Mouse (Mus musculus) hindlimb bud, embryonic 11.5 days (tissue): ENCODE results near the gene Mbtd1.
"Not testable (repeated sequence)": the region's sequence is repeated elsewhere in the genome, so short reads cannot be mapped to it uniquely, and the experiment has no call there.

Source experiments
- DNase-seq: peaks from one replicate; pipeline ENCODE4 v3.0.0-alpha.2; 2012; ENCODE audit warnings: low read depth, low spot score; ENCODE audit errors: extremely low spot score

Gene Mbtd1

DNA sequence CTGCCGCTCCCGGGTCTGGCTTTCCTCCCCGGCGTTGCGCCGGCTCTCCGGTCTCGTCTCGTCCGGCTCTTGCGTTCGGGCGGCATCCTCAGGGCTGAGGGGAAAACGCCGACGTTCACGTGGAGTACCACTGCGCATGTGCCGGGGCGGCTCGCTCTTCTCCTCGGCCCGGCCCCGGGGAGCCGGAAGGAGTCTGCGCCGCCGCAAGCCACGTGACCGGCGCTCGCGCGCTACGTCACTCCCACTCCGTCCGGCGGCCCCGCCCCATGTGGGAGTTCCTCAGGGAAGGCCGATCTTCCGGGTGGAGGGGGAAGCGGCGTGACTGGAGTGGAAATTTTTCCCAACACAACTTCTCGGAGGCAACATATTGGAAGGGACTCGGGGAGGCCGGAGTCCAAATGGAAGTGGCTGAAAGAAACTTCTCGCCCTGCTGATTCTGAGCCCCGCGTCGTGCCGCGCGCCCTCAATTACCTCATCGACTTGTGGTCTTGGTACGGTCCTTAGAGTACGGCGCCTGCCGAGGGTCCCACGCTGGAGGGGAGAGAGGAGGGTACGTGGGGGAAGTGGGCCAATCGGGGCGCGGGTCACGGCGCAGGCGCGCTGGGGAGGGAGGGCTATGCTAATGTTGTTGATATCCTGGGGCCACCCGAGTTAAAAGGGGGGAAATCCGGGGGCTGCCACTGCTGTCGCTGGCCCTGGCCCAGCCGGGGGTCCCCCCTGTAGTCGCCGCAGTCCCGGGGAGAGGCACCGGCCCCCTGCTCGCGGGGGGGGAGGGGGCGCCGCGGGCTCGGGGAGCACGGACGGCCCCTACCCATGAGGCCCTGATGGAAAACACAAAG lies at the start of gene Mbtd1, which contains the start of gene Utp18:
Mbtd1 (plus strand) TSS at position 281 of the 839 bp plus-strand sequence.
Utp18 (minus strand) TSS at position 195 of the 839 bp plus-strand sequence.
- peak; percentile 88 for DNase-seq

DNA sequence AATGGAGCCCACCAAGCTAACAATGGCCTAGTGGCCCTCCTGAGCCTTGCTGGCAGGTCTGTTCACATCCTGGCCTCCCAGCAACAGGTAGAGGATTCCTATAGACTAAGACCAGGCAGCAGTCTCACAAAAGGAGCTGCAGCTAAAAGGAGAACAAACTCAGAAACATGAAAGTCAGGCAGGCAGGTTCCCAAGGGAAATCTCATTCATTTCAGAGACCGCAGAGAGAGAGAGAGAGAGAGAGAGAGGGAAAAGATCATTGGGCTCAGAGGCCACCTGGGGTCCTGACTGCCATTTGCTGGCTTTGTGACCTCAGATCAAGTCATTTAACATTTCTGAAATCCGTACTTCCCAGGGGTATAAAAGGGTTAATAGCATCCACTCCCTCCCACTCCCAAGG lies 38.3 kb upstream of the Mbtd1 start:
- DNase-seq = no peak

DNA sequence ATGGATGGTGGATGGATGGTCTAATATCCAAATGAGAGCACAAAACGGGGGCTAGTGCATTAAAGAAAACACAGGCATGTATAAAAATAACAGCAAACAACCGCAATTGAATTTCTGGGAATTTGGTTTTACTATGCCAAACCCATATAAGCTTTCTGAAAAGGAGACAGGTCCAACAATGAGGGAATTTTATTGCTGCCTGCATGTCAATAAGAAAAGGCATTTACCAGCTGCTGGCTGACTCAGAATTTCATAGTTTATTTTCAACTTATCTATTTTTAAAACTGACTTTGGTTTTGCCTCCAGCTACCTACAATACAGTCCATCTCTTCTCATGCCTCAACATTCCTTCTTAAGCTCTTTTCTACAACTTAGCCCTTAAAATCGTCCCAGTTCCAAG lies 33.1 kb upstream of the Mbtd1 start:
- DNase-seq = no peak

DNA sequence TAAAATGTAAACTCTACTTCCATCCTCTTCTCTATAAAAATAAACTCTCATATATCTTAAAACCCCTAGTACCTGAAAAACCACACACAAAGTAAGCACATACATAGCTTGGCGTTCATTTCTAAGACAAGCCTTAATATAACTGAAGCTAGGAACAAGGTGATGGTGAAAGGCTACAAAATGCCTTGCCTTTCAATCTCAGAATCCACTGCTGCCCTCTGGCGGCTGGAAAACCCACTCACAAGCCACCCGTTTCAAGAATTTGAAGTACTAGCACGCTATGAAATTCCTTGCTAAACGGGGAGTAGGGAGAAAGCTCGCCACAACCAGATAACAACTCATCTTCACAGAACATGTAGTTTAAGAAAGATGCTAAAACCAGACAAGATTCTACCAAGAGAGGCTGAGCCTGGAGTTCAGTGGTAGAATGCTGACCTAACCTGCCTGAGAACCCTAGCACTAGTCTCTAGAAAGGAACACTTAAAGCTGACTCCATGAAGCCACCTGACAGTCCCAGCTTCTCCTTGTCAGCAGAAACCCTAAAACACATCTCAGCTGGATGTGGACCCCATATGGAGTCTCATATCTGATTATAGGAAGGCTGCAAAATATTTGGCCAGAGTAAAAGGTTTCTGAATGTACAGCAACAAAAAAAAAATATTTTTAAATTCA lies 29.2 kb upstream of the Mbtd1 start:
- DNase-seq = peak; percentile 69

DNA sequence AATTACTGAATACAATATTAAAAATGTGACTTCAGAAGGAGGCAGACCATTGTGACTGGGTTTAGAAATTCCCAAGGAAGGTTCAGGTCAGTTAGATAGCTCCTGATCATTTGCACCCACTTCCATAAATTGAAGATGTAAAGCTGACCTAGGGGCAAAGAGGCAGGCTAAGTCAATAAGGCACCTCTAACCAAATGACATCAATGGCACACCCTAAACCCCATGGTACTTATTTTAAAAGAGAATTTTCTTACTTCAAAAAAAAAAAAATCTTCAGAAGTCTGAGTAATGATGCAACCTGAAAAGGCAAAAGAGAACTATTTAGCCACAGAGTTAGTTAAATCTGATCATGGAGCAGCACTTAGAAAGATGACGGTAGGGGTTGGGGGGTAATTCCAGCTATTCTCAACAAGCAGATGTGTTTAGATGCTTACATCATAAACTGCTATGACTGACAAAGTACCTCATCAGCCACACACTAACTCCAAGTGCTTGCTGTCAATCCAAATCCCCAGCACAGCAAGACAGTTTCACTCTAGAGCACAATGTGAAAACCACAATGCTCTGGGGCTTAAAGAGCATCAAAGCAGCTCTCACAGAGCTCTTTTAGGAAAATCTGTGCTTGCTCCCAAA lies 25.0 kb upstream of the Mbtd1 start:
- no peak for DNase-seq

DNA sequence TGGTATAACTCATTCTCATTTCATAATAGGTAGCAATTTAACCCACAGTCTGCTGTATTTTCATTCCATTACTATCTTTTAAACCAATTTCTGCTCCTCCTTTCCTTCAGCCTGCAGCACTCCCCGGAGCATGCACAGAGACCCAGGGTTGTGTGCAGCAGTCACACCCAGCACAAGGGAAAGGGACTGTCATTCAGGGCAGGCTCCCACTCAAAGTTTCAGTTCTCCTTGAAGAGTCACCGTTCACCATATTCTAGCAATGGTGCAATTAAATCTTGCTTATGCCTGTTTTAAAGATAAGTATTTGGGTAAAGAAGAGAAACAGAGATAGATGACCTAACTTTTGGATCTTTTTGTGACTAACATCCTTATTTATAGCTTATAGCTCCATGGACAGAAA lies 24.5 kb upstream of the Mbtd1 start:
- no peak for DNase-seq

DNA sequence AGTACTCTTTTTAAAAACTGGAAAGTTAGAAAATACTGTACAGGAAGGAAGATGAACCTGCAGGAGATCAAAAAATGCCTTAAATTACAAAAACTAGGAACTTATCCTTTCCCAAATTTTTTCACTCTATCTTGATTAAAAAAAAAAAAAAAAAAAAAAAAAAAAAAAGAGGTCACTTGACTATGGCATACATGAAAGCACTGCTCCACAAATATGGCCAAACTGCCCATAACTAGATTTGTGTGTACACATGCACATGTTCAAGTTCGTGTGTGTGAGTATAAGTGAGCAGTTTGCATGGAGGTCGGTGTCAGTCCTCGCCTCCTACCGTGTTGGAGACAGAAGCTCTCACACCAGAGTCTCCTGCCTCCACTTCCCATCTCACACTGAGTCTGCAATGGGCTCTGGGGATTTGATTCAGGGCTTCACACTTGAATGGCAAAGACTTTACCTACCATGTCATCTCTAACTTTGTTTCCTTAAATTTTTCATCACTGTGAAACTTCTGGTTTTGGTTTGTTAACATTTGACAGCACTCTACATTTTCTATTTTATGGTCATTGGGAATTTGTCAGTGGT lies 23.5 kb upstream of the Mbtd1 start:
- DNase-seq = no peak

DNA sequence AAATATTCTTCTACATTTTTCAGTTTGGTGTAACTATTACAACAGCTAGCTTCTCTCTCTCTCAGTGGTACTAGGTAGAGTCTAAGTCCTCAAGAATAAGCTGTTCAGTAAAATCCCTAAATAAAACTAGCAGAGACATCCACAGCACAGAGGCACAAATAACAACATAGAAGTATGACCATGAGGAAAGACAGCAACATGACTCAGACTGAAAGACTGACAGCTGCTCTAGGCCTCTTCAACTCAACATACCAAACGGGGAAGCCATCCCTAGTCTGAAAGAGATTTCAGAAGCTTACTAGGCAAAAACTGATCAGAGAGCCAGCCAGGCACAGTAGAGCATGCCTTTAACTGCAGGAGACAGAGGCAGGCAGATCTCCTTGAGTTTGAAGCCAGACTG lies 23.0 kb upstream of the Mbtd1 start:
- no peak for DNase-seq

DNA sequence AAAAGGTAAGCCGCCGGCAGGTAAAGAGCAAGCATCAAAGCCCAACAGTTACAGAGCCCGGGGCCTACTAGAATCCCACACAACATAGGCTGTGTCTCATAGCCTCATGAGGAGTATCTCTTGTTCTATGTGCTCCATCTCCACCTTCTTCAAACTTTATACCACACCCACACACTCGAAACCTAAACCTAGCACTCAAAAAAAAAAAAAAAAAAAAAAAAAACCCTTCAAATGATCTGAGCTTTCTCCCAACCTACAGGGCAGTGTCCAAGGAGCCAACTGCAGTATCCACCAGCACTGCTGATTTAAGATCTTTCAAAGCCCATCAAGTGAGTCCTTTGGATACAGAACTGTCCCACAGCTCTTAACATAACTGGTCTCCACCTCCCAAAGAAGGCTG lies 1.6 kb upstream of the Mbtd1 start:
- DNase-seq = no peak

DNA sequence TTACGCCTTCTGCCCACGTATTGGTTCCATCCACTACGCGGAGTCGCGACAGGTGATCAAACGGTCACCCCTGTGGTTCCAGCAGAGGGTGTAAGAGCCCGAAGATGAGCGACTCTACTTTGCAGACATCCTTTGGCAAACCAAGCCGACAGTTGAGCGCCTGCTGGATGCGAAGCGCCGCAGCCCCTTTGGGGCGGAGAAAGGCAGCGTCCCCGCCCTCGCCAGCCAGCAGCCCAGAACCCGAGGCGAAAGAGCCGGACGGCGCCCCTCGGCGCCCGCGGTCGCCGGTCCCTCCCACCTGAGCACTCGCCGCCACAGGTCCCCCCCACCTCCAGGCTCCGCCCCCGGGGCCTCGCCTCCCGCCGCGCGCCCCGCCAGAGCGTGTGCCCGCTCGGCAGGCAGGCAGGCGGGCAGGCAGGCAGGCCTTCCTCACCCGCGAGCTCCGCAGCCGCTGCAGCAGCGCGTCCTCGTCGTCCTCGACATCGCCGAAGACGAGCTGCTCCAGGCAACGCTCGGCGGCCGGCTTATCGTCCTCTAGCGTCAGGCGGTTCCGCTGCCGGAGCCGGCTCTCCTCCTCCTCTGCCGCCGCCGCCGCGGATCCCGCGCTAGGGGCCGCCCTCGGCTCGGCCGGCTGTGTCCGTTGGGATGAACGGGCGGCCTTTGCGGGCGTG lies 616 bp upstream of the Mbtd1 start:
- DNase-seq = no peak

DNA sequence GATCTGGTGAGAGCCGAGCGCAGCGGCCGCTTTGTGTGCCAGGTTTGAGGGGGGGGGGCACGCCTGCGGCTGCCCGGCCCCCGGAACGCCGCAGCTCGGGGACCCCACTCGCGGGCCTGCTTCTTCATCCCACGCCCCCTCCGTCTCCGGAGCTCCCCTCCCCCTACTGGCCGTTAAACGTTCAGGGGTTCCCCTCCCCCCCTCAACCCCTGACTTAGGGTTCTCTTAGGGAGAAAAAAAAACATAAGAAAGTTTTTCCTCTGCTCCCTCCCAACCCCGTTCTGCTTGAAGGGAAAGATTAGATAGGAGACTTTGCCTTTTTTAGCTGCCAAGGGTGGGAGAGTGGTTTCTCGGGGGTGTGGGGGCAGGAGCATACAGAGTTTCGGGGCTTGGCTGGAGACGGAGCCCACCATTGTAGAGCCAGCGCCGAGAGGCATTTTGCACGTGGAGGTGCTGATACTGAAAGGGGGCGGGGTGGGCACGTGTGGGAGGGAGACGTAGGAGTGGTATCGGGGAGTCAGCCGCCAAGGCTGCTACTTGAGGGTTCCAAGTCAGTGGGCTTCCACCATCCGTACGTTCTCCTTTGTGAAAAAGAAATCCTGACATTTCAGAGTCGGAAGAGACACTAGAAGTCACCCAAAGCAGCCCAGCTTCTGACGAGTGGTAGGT lies 893 bp downstream of the Mbtd1 start:
- DNase-seq = no peak

DNA sequence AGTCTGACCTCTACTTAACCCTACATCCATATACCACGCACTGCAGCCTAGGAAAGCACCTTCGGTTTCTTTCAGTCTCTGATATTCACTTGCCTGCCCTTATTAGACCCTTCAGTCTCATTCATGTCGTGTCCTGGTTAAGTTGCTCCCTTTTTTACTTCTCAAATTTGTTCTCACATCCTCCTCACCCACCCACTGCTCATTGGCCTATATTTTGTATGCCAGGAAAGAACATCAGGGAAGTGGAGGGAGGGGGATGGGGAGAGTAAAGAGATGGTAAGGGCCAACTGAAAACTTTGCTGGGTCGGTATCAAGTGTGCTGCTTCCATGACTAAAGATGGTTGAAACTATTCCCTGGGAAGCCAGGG lies 1.4 kb downstream of the Mbtd1 start:
- DNase-seq = no peak

DNA sequence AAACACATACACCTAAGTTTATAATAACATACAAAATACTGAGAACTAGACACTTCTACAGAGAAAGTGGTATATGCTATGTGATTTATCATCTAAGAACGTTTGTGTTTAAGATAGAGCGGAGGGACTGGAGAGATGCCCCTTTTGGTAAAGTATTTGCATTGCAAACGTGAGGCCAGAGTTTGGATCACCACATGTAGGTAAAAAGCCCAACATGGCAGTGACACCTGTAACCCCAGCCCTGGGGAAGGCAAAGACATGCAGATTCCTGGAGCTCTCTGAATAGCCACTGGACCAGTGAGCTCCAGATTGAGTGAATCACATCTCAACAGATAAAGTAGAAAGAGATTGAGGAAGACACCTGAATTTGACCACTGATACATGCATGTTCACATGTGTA lies 12.1 kb downstream of the Mbtd1 start:
- DNase-seq = no peak

DNA sequence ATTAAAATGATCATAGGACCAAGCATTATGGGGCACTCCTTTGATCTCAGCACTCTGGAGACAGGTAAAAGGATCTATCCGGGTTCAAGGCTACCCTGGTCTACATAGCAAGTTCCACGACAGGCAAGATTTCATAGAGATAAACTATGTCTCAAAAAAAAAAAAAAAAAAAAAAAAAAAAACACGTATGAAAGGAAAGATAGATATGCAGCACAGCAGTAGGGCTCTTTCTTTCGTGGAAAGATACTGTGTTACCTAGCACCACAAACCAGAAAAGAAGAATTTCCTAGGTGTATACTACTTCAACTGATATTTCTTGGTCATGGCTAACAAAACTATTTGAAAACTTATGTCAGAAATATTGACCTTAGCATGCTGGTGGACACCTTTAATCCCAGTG lies 21.2 kb downstream of the Mbtd1 start:
- no peak for DNase-seq

DNA sequence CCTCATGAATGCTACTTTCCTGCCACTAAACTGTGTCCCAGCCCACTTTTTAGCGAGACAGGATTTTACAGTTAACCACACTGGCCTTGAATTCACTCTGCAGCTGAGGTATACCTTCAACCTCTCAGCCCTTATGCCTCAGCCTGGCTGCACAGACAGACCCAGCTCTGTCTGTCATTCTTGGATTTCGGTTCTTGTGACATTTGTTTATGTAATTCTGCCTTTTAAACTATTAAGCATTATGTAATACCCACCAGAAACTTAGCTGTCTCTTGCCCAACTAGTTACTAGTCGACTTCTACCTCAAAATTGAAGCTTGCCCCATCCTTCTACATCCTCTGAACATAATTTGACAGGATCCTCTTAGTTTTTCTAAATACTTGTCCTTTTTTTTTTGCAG lies 22.2 kb downstream of the Mbtd1 start:
- no peak for DNase-seq

DNA sequence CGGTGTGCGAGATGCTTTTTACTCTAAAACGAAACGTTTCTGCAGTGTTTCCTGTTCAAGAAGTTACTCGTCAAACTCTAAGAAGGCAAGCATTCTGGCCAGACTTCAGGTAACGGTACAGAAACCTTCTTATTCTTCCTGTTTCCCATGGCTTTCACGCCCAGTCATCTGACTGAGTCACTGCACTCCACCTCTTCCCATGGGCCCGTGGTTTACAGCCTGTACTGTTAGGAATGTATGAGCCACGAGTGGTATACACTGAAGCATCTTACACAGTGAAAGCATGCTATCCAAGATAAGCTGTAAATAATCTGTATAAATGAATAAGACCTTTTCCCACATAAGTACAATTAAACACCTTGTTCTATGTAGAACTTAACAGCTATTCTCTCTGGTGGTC lies 23.2 kb downstream of the Mbtd1 start:
- DNase-seq = no peak

DNA sequence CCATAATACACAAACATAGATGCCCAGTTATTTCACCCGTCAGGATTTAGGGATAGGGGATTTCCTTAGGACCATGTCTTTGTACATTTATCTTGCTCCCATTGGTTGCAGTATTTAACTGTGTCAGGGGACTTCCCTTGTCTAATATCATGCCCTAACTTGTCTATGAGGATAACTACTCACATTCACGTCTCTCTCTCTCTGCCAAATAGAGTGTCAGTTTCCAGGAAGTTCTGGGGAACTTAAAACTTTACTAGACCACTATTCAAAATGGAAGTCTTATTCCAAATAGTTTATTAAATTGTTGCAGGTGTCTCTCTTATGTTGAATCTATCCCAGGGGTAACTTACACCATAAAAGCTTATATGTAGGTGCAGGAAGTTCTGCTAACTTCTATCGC lies 26.0 kb downstream of the Mbtd1 start:
- no peak for DNase-seq

DNA sequence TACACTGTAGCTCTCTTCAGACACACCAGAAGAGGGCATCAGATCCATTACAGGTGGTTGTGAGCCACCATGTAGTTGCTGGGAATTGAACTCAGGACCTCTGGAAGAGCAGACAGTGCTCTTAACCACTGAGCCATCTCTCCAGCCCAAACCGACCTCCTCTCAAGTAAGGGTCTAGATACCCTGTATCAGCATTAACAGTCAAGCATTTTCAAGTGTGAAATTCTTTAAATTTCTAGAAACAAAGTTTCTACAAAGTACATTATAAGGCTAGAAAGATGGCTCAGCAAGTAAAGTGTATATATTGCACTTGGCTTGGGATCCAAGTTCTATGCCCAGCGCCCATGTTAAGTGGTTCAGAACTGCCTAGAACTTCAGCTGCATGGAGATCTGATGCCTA lies 29.4 kb downstream of the Mbtd1 start:
- not testable (repeated sequence) for DNase-seq

DNA sequence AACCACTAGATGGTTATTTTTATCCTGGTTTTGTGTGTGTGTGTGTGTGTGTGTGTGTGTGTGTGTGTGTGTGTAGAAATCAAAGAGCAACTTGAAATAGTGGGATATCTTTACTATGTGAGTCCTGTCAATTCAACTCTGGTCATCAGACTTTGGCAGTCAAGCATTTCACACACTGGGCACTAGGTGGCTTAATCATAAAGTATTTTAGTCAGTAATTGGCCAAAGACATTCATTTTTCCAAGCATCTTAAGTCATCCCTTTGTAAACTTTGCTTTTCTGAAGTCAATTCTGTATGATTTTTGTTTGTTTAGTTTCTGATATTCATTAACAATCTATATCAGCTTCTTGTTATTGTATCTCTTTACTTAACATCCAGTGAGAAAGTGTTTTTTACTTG lies 43.5 kb downstream of the Mbtd1 start:
- no peak for DNase-seq

DNA sequence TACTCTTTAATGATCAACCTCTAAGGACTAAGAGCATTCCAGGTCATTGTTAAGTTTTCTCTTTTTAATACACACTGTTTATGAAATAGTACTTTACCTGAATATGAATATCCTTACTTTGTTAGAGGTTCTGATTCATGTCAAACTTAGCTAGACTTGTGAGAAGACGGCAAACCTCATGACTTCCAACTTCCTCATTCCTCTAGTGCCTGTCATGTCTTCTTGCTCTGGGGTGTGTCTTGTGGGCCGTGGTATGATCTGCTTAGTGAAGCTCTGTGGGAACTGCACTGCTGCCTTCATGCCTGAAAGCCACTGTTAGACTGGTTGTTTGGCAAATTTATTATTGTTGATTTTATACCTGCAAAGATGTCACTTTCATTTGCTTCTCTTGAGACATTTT lies 55.3 kb downstream of the Mbtd1 start:
- DNase-seq = no peak

DNA sequence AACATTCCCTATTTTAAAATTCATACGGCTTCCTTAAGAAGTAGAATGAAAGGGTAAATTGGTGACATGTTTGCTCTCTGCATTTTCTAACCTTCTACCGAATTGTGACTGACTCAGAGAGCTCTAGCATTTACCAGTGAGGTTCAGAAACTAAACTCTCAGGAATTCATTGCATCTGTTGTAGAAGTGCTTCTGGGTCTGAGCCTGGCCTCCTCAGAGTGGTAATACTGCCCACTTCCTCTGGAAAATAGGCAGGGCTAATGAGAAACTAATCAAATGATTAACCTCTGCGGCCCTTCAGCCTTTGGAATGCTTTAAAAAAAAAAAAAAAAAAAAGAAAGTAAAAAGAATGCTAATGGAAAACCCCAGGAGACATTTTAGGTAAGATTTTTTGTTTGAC lies 59.3 kb downstream of the Mbtd1 start:
- no peak for DNase-seq
